Mouse (Mus musculus) midbrain, embryonic 12.5 days (tissue): Measurements from ENCODE around the gene Etfb. TPM values are rescaled to one million over a fixed set of nuclear protein-coding genes. Genes with fewer than 3 reads are reported as not detected.

Experiments used
- ATAC-seq: fragments of 200-750 bp; cut with Nextera tagmentation; 2 replicates; pipeline ENCODE4 v1.8.0; 2017; ENCODE audit warnings: low read depth, moderate TSS enrichment, moderate library complexity; ENCODE audit not compliant: low FRiP score
- H3K27ac ChIP-seq: fragments of 300-500 bp; sonication (generic); replicated peaks from 2 replicates; pipeline ENCODE4 v1.5.1; 2016; ENCODE audit warnings: mild to moderate bottlenecking
- H3K27me3 ChIP-seq: fragments of 300-500 bp; sonication (generic); 2 replicates; pipeline ENCODE4 v1.6.1; 2016; ENCODE audit warnings: mild to moderate bottlenecking
- H3K36me3 ChIP-seq: fragments of 300-500 bp; sonication (generic); 2 replicates; pipeline ENCODE4 v1.6.1; 2016
- H3K4me1 ChIP-seq: fragments of 300-500 bp; sonication (generic); 2 replicates; pipeline ENCODE4 v1.6.1; 2016
- H3K4me2 ChIP-seq: fragments of 300-500 bp; sonication (generic); replicated peaks from 2 replicates; pipeline ENCODE4 v1.6.1; 2016; ENCODE audit warnings: mild to moderate bottlenecking, moderate library complexity
- H3K4me3 ChIP-seq: fragments of 300-500 bp; sonication (generic); 2 replicates; pipeline ENCODE4 v1.5.1; 2016; ENCODE audit warnings: mild to moderate bottlenecking
- H3K9ac ChIP-seq: fragments of 300-500 bp; sonication (generic); replicated peaks from 2 replicates; pipeline ENCODE4 v1.6.1; 2016; ENCODE audit warnings: mild to moderate bottlenecking, moderate library complexity
- H3K9me3 ChIP-seq: fragments of 300-500 bp; sonication (generic); 2 replicates; pipeline ENCODE4 v1.6.1; 2016; ENCODE audit warnings: mild to moderate bottlenecking
- WGBS: fragments of 180-500 bp; shearing (Covaris S2); methylation state at CpG from one replicate; pipeline ENCODE4 v1.1.7; 2016; 5-methylcytosine and 5-hydroxymethylcytosine counted together
- polyA plus RNA-seq: library from polyadenylated mRNA; unstranded; fragments of >200 nt; fragmentation: Nextera tagmentation; extraction: Ambion mirVana; gene quantifications from 2 replicates; pipeline ENCODE4 v1.2.1, GENCODE M21; 2016

Etfb gene
- polyA plus RNA-seq, 1 experiment from 2014 or later: 163 TPM

- Histone ChIP-seq H3K4me1 (no peaks in the 10 kb centered on the region), H3K9ac (no peak overlapping the region), H3K36me3 (peaks cover 47% of the 10 kb centered on the region), H3K9me3 (no peaks in the 10 kb centered on the region), H3K27ac (no peak overlapping the region), H3K4me3 (no peak overlapping the region), H3K4me2 (no peak overlapping the region), H3K27me3 (no peaks in the 10 kb centered on the region)
- ATAC-seq: no peak
- 38% methylated on average over 4 of the region's 4 CpGs for WGBS
These were observed 8.7 kb downstream of the Etfb start for GRCm38 (mm10) chr7:43452609-43453008.

GRCm38 (mm10) chr7:43453599-43454355 lies 9.9 kb downstream of the Etfb start:
- 93% methylated on average over 14 of the region's 14 CpGs for WGBS
- H3K9me3 ChIP-seq: no peaks in the 10 kb centered on the region
- ATAC-seq: no peak
- no peak overlapping the region for H3K9ac ChIP-seq
- H3K4me3 ChIP-seq: no peak overlapping the region
- H3K27me3 ChIP-seq: no peaks in the 10 kb centered on the region
- H3K27ac ChIP-seq: no peak overlapping the region
- H3K36me3 ChIP-seq: peaks cover 51% of the 10 kb centered on the region
- no peaks in the 10 kb centered on the region for H3K4me1 ChIP-seq
- no peak overlapping the region for H3K4me2 ChIP-seq

- H3K4me1 ChIP-seq: no peaks in the 10 kb centered on the region
- H3K27me3 ChIP-seq: no peaks in the 10 kb centered on the region
- H3K9me3 ChIP-seq: no peaks in the 10 kb centered on the region
- no peak for ATAC-seq
- H3K4me2 ChIP-seq: no peak overlapping the region
- H3K36me3 ChIP-seq: peaks cover 51% of the 10 kb centered on the region
- no peak overlapping the region for H3K9ac ChIP-seq
- H3K4me3 ChIP-seq: no peak overlapping the region
- WGBS: 87% methylated on average over 6 of the region's 6 CpGs
- no peak overlapping the region for H3K27ac ChIP-seq
These were observed 10.5 kb downstream of the Etfb start for GRCm38 (mm10) chr7:43454371-43454770.

GRCm38 (mm10) chr7:43462851-43463250 lies 19.0 kb downstream of the Etfb start, which contains the start of gene Vsig10l:
Vsig10l (plus strand) TSS chr7:43463151.
- Histone ChIP-seq H3K9me3 (no peaks in the 10 kb centered on the region), H3K4me1 (peaks cover 14% of the 10 kb centered on the region), H3K36me3 (0 out of 2 replicates have a peak, but pooled peaks cover 1% of the 10 kb centered on the region), H3K4me2 (no peak within 1 kb of the TSS), H3K27ac (no peak within 1 kb of the TSS), H3K9ac (no peak within 1 kb of the TSS), H3K4me3 (no peak within 1 kb of the TSS), H3K27me3 (peaks cover 37% of the 10 kb centered on the region)
- ATAC-seq: no peak
- 71% methylated on average over 4 of the region's 4 CpGs for WGBS

- ATAC-seq: no peak
- 87% methylated on average over 7 of the region's 7 CpGs for WGBS
- no peaks in the 10 kb centered on the region for H3K9me3 ChIP-seq
- peaks cover 14% of the 10 kb centered on the region for H3K4me1 ChIP-seq
- H3K4me2 ChIP-seq: no peak overlapping the region
- H3K36me3 ChIP-seq: no peaks in the 10 kb centered on the region
- no peak overlapping the region for H3K9ac ChIP-seq
- peaks cover 40% of the 10 kb centered on the region for H3K27me3 ChIP-seq
- no peak overlapping the region for H3K4me3 ChIP-seq
- no peak overlapping the region for H3K27ac ChIP-seq
These were observed 20.1 kb downstream of the Etfb start for GRCm38 (mm10) chr7:43463976-43464375.

- Histone ChIP-seq H3K9me3 (no peaks in the 10 kb centered on the region), H3K27me3 (peaks cover 40% of the 10 kb centered on the region), H3K4me3 (peak overlapping the region; percentile 50), H3K4me2 (peak overlapping the region; percentile 71), H3K27ac (peak overlapping the region; percentile 26; the same call in 1 of the 2 replicates), H3K9ac (peak overlapping the region; percentile 52), H3K36me3 (no peaks in the 10 kb centered on the region), H3K4me1 (peaks cover 14% of the 10 kb centered on the region)
- 11% methylated on average over 35 of the region's 35 CpGs for WGBS
- peak; percentile 25; the same call in 1 of the 2 replicates for ATAC-seq
These were observed 21.0 kb downstream of the Etfb start for GRCm38 (mm10) chr7:43464864-43465343.

- peak overlapping the region; percentile 50 for H3K4me3 ChIP-seq
- peak; percentile 87 for ATAC-seq
- WGBS: under 1% methylated on average over 33 of the region's 33 CpGs
- H3K36me3 ChIP-seq: no peaks in the 10 kb centered on the region
- peaks cover 40% of the 10 kb centered on the region for H3K27me3 ChIP-seq
- peak overlapping the region; percentile 26; the same call in 1 of the 2 replicates for H3K27ac ChIP-seq
- peak overlapping the region; percentile 71 for H3K4me2 ChIP-seq
- H3K9ac ChIP-seq: peak overlapping the region; percentile 52
- no peaks in the 10 kb centered on the region for H3K9me3 ChIP-seq
- peaks cover 14% of the 10 kb centered on the region for H3K4me1 ChIP-seq
These were observed 21.6 kb downstream of the Etfb start for GRCm38 (mm10) chr7:43465344-43466098.

GRCm38 (mm10) chr7:43466099-43466694 lies 22.3 kb downstream of the Etfb start:
- Histone ChIP-seq H3K27me3 (peaks cover 40% of the 10 kb centered on the region), H3K36me3 (no peaks in the 10 kb centered on the region), H3K4me3 (peak overlapping the region; percentile 50), H3K9ac (peak overlapping the region; percentile 43), H3K9me3 (no peaks in the 10 kb centered on the region), H3K4me1 (peaks cover 14% of the 10 kb centered on the region), H3K27ac (no peak overlapping the region), H3K4me2 (peak overlapping the region; percentile 71)
- WGBS: 2% methylated on average over 33 of the region's 33 CpGs
- peak; percentile 55 for ATAC-seq

- 35% methylated on average over 8 of the region's 8 CpGs for WGBS
- H3K4me2 ChIP-seq: no peak overlapping the region
These were observed 26.5 kb downstream of the Etfb start for GRCm38 (mm10) chr7:43470373-43470772.

GRCm38 (mm10) chr7:43475706-43476105 lies 31.8 kb downstream of the Etfb start:
- Histone ChIP-seq H3K27ac (no peak overlapping the region), H3K4me2 (no peak overlapping the region), H3K27me3 (peaks cover 49% of the 10 kb centered on the region), H3K9me3 (no peaks in the 10 kb centered on the region), H3K4me3 (no peak overlapping the region), H3K36me3 (peaks cover 11% of the 10 kb centered on the region), H3K4me1 (peaks cover 18% of the 10 kb centered on the region; the same call in 1 of the 2 replicates), H3K9ac (no peak overlapping the region)
- ATAC-seq: no peak
- WGBS: 11% methylated on average over 23 of the region's 23 CpGs

More at GRCm38 (mm10) chr7:43470373-43470772, 26.5 kb downstream of the Etfb start:
- ATAC-seq: no peak
- Histone ChIP-seq H3K9ac (no peak overlapping the region), H3K36me3 (no peaks in the 10 kb centered on the region; the same call in 1 of the 2 replicates), H3K9me3 (no peaks in the 10 kb centered on the region), H3K4me1 (peaks cover 12% of the 10 kb centered on the region), H3K27ac (no peak overlapping the region), H3K4me3 (no peak overlapping the region), H3K27me3 (peaks cover 24% of the 10 kb centered on the region)

- no peak overlapping the region for H3K4me2 ChIP-seq
- ATAC-seq: 0 out of 2 replicates have a peak, but pooled peaks have one; percentile 36
- WGBS: 7% methylated on average over 13 of the region's 13 CpGs
These were observed 32.5 kb downstream of the Etfb start for GRCm38 (mm10) chr7:43476376-43476775.

More at GRCm38 (mm10) chr7:43476376-43476775, 32.5 kb downstream of the Etfb start:
- Histone ChIP-seq H3K4me1 (peaks cover 18% of the 10 kb centered on the region; the same call in 1 of the 2 replicates), H3K9ac (no peak overlapping the region; the same call in 1 of the 2 replicates), H3K4me3 (no peak overlapping the region), H3K36me3 (peaks cover 11% of the 10 kb centered on the region), H3K27me3 (peaks cover 49% of the 10 kb centered on the region), H3K27ac (no peak overlapping the region), H3K9me3 (no peaks in the 10 kb centered on the region)
